Mouse (Mus musculus) erythroblast, embryonic 14.5 days (primary cell): ENCODE measurements around the gene Mettl14. TPM values are rescaled to one million over a fixed set of nuclear protein-coding genes. Genes with fewer than 3 reads are reported as not detected.

Experiments
- H3K27me3 ChIP-seq: 2 replicates; pipeline ENCODE4 v1.6.1; 2012; ENCODE audit warnings: inconsistent platforms; ENCODE audit not compliant: control insufficient read depth
- H3K36me3 ChIP-seq: 2 replicates; pipeline ENCODE4 v1.6.1; 2012; ENCODE audit warnings: mild to moderate bottlenecking, inconsistent platforms; ENCODE audit not compliant: control insufficient read depth
- H3K4me1 ChIP-seq: 2 replicates; pipeline ENCODE4 v1.6.1; 2012; ENCODE audit warnings: inconsistent platforms; ENCODE audit not compliant: control insufficient read depth
- H3K4me3 ChIP-seq: replicated peaks from 2 replicates; pipeline ENCODE3; 2012; ENCODE audit warnings: moderate library complexity, mild to moderate bottlenecking, inconsistent platforms
- H3K9me3 ChIP-seq: 2 replicates; pipeline ENCODE4 v1.6.1; 2012; ENCODE audit warnings: low read length, inconsistent platforms, mixed read lengths; ENCODE audit not compliant: control insufficient read depth
- GATA1 ChIP-seq: IDR thresholded peaks from 2 replicates; pipeline ENCODE4 v1.6.1; 2012; ENCODE audit warnings: low read length, inconsistent platforms, mixed read lengths
- TAL1 ChIP-seq: IDR thresholded peaks from 3 replicates; pipeline ENCODE4 v1.6.1; 2012; ENCODE audit warnings: low read length, inconsistent platforms, mixed read lengths
- polyA plus RNA-seq: library from polyadenylated mRNA; stranded (reverse); fragments of >175 nt; gene quantifications from 2 replicates; pipeline ENCODE4 v1.2.3, GENCODE M21; 2012

Mettl14 gene
- polyA plus RNA-seq, 1 experiment: 0.41 TPM

DNA sequence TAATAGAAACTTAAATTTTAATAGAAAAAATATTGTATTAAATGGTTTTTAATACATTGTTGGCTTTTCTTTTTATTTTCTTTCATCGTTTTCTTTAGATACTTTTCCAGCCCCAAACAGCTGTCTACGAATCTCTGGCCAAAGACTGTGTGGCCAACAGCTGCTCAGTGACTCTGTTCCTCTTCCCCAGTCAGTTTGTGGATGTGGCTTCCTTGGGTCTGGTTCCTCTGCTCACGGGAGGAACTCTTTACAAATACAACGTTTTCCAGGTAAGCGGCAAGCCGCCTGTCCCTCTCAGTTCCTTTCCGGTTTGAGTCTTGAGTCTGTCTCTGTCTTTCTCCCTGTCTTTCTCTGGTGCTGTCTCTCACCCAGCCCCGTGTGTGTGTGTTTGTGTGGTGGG is 35.3 kb downstream of the Mettl14 start:
- no peak for TF ChIP-seq TAL1
- TF ChIP-seq GATA1: no peak
- Histone ChIP-seq H3K27me3 (no peaks in the 10 kb centered on the region), H3K4me3 (no peak overlapping the region), H3K36me3 (peaks cover 5% of the 10 kb centered on the region; the same call in 1 of the 2 replicates), H3K4me1 (no peaks in the 10 kb centered on the region), H3K9me3 (no peaks in the 10 kb centered on the region)

DNA sequence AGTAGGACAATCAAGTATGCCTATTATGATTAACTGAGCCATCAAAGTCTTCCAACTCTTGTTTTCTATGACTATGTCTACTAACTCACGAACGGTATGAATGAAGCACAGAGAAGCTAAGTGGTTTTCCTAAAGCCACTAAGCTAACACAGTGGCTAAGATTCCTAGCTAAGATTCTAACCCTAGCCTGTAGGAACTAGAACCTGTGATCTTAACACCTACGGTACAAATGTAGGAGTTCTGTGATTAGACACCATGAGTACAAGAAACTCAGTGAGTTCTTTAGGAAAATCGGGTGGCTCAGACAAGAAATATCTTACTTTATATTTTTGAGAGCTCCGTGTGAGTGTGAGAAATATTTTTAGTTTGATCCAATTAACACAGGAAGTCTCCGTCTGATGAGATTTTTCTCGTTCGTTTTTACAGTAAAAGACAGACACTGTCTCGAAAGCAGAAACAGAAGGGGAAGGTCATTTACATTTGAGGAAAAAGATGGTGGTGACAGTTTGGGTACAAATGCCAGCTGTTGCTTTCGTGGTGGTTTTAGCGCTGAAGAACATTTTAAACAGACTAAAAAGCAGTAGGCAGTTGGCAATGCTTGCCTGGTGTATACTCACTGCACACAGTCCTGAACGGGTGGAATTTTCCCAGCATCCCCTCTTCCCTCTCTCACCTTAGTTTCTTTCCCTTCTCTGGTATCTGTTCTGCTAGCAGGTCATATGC is 37.7 kb downstream of the Mettl14 start:
- Histone ChIP-seq H3K4me1 (no peaks in the 10 kb centered on the region), H3K27me3 (no peaks in the 10 kb centered on the region), H3K4me3 (no peak overlapping the region), H3K9me3 (no peaks in the 10 kb centered on the region), H3K36me3 (no peaks in the 10 kb centered on the region; the same call in 1 of the 2 replicates)
- no peak for TF ChIP-seq GATA1

DNA sequence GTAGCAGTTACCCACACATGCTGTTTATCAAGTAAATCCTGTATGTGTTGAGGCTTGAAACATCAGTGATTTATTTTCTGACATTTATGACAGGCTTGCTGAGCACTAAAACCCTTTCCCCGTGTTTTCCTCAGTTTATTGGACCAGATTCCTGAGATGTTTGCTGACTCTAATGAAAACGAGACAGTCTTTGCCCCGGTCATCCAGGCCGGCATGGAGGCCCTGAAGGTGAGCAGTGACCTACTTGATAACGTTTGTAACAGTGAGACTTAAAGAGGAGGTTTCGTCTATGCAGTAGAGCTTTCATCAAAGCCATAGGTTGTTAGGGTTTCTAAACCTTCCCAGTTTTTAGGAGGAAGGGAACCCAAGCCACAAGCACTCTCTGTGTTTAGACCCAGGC is 42.2 kb downstream of the Mettl14 start:
- H3K4me3 ChIP-seq: no peak overlapping the region
- H3K4me1 ChIP-seq: no peaks in the 10 kb centered on the region
- no peaks in the 10 kb centered on the region for H3K9me3 ChIP-seq
- TF ChIP-seq TAL1: no peak
- TF ChIP-seq GATA1: no peak
- H3K27me3 ChIP-seq: no peaks in the 10 kb centered on the region
- H3K36me3 ChIP-seq: no peaks in the 10 kb centered on the region; the same call in 1 of the 2 replicates

DNA sequence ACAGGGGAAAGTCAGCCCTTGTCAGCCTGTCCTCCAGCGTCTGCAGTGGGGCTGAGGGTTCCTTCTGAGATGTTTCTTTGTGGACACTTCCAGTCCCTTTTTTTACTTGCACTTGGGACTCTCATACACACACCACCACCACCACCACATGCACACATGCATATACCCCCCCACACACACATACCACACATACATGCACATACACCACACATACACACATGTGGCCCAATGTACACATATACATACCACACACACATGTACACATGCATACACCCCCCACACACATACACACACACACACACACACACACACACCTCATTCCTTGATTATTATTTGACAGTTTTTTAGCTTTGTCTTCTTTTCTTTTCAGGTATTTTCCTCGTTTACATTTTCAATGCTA is 44.9 kb downstream of the Mettl14 start:
- Histone ChIP-seq H3K27me3 (no peaks in the 10 kb centered on the region), H3K36me3 (no peaks in the 10 kb centered on the region; the same call in 1 of the 2 replicates), H3K9me3 (no peaks in the 10 kb centered on the region), H3K4me1 (no peaks in the 10 kb centered on the region), H3K4me3 (no peak overlapping the region)
- TF ChIP-seq GATA1: no peak
- TF ChIP-seq TAL1: no peak

DNA sequence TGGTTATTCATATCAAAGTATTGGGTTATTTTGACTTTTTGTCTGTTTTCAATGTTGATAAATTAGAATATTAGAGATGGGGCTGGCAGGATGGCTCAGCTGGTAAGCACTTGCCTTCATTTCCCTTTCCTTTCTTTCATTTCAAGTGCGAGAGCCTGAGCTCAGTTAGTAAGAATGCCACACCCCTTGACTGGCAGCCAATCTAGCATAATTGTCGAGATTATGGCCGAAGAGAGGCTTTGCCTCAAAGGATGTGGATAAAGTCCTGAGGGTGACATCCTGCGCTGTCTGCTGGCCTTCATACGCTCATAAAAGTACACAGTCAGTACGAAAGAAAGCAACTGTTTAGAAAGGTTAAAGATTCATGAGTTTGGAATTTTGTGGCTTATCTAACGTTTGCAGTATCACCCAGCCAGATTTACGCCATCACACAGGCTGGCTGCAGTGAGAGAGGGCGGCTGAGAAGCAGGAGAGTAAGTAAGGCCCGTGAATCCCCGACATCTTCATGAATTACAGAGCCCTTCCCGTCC is 47.2 kb downstream of the Mettl14 start:
- Histone ChIP-seq H3K4me1 (no peaks in the 10 kb centered on the region), H3K27me3 (no peaks in the 10 kb centered on the region), H3K9me3 (no peaks in the 10 kb centered on the region), H3K4me3 (no peak overlapping the region), H3K36me3 (no peaks in the 10 kb centered on the region; the same call in 1 of the 2 replicates)
- TF ChIP-seq GATA1 (no peak), TAL1 (no peak)

DNA sequence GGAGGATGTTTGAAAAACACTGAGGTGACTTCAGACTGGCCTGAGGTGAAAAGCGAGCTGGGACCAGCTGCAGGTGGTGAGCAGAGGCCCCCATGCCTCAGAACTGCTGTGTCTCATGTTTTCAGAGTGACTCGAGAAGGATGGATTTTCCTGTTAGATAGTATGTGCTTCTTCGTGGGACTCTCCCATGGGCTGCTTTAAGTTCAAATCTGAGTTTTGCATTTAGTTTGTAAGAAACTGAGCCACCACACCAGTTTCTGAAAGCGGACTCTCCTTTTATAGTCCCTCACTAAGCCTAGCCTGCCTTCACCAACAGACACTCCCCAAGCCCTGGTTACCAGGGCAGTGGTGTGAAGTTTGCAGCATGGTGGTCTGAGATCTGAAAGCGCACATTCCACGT is 48.1 kb downstream of the Mettl14 start:
- Histone ChIP-seq H3K27me3 (no peaks in the 10 kb centered on the region), H3K4me3 (no peak overlapping the region), H3K9me3 (no peaks in the 10 kb centered on the region), H3K36me3 (no peaks in the 10 kb centered on the region; the same call in 1 of the 2 replicates), H3K4me1 (no peaks in the 10 kb centered on the region)
- TF ChIP-seq GATA1 (no peak), TAL1 (no peak)

DNA sequence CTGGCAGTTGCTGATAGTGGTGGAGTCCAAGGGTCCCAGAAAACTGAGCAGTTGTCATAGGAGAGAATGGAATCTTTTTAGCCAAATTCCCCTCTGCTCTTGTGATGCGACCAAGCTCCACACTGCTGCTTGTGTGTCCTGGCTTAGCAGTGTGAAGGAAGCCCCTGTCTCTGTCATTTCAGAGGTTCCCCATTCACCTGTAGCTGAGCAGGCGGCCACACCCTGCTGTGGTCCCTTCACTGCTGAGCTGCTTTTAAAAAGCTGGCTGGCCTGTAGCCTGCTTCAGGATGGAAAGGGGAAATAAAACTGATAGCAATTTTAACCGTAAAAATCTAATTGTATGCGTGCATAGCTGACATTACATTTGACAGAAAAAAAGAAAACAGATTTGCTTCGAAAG is 49.0 kb downstream of the Mettl14 start:
- no peaks in the 10 kb centered on the region for H3K27me3 ChIP-seq
- TF ChIP-seq TAL1 (no peak), GATA1 (no peak)
- H3K36me3 ChIP-seq: no peaks in the 10 kb centered on the region; the same call in 1 of the 2 replicates

DNA sequence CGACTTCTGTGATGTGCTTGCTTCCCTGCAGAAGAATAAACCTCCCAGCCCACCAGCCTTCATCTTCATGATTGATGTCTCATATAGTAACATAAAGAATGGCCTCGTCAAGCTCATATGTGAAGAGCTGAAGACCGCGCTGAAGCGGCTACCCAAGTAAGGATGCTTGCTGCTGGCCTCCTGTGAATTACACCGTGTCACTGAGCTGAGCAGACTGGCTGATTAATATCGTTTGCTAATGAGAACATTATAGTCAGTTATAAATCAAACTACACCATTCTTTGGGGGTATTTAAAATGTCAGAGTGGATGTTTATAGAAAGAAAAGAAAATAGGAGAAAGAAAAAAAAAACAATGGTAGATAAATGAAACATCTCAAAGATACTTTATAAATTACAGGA is 49.5 kb downstream of the Mettl14 start:
- Histone ChIP-seq H3K27me3 (no peaks in the 10 kb centered on the region), H3K36me3 (no peaks in the 10 kb centered on the region; the same call in 1 of the 2 replicates), H3K4me1 (no peaks in the 10 kb centered on the region), H3K4me3 (no peak overlapping the region), H3K9me3 (no peaks in the 10 kb centered on the region)
- TF ChIP-seq GATA1: no peak
- no peak for TF ChIP-seq TAL1

More for the DNA sequence above, 49.0 kb downstream of the Mettl14 start:
- Histone ChIP-seq H3K4me1 (no peaks in the 10 kb centered on the region), H3K9me3 (no peaks in the 10 kb centered on the region), H3K4me3 (no peak overlapping the region)

DNA sequence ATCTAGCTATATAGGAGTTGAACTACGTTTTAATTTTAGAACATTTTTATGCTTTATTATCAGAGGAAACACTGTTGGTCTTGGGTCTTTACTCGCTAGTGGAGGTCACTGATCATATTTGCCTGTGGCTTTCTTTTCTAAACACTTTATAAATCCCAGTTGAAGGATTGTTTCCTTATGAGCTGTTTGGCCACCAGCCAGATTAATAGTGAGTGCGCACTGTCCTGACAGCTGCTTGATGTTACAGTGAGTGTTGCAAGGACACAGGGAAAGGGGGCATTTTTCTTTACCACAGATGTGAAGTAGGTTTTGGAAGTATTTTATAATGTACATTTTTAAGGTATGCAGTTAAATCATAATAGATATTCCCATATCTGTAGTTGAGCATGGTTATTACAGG is 50.4 kb downstream of the Mettl14 start:
- H3K36me3 ChIP-seq: no peaks in the 10 kb centered on the region; the same call in 1 of the 2 replicates
- H3K4me1 ChIP-seq: no peaks in the 10 kb centered on the region
- TF ChIP-seq TAL1 (no peak), GATA1 (no peak)
- no peak overlapping the region for H3K4me3 ChIP-seq
- no peaks in the 10 kb centered on the region for H3K9me3 ChIP-seq
- no peaks in the 10 kb centered on the region for H3K27me3 ChIP-seq

DNA sequence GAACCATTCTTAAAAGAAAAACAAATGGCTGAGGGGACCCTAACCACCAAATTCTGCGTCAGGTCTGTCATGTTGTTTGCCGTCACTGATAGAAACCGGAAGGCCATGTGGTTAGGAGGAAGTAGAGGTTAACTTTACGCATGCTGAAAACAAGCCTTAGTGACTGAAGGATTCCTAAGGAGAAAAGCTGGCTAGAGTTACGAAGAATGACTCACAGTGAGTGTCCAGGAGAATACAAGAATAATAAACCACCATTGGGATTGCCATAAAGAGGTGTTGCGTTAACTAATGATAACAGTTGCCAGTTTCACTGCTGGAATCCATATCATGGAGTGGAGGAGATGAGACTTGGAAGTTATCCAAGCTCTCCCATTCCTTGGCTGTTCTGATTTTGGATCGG is 51.0 kb downstream of the Mettl14 start:
- Histone ChIP-seq H3K4me1 (no peaks in the 10 kb centered on the region), H3K36me3 (no peaks in the 10 kb centered on the region; the same call in 1 of the 2 replicates), H3K9me3 (no peaks in the 10 kb centered on the region), H3K4me3 (no peak overlapping the region), H3K27me3 (no peaks in the 10 kb centered on the region)
- TF ChIP-seq TAL1 (no peak), GATA1 (no peak)
